Mouse (Mus musculus) olfactory bulb, adult 2 months (tissue): Measurements from ENCODE around the gene Clec16a.

Experiments used
- CTCF ChIP-seq: fragments of 200-500 bp; IDR thresholded peaks from 2 replicates; pipeline ENCODE4 v1.5.1; 2012; ENCODE audit warnings: low read depth, mild to moderate bottlenecking, low read length, moderate library complexity; ENCODE audit not compliant: insufficient read depth
- POLR2A ChIP-seq: fragments of 200-500 bp; IDR thresholded peaks from 2 replicates; pipeline ENCODE4 v1.6.1; 2012; ENCODE audit warnings: mild to moderate bottlenecking, low read depth, low read length, moderate library complexity; ENCODE audit not compliant: insufficient read depth

GRCm38 (mm10) chr16:10585165-10585564 is 40.0 kb downstream of the Clec16a start:
- no peak for TF ChIP-seq POLR2A
- TF ChIP-seq CTCF, result no peak
